Comparison of ENCODE assay signal across 8 mouse cellular contexts in genomic region chr2:14295334-14295733, GRCm38 (mm10).
DNase-seq lines count a peak whose midpoint lies in the region; ATAC-seq and TF ChIP-seq lines count a peak whose summit lies in the region.

No protein-coding gene starts in this region.

- DNase-seq in G1E (ENCODE audit: low spot score): peak; percentile 60
- peak; percentile 68 for DNase-seq in c-Kit-positive CD71-positive TER-119-negative erythroid progenitor cells, embryonic 14.5 days (ENCODE audit: low read depth)
- peak; percentile 96 to 97 for DNase-seq in layer of hippocampus, postnatal 10 days (ENCODE audit: low spot score in 2 of 2)
- DNase-seq in lung, postnatal 4 days: peak; percentile 85 to 92
- DNase-seq in right cerebral cortex, adult 18-20 months: peak; percentile 82
- DNase-seq in urinary bladder, postnatal 10 days (ENCODE audit: low spot score): peak; percentile 77

- H3K9me3 ChIP-seq in G1E (replicated peaks): no peaks in the 10 kb centered on the region
- H3K9me3 ChIP-seq in forebrain, embryonic 15.5 days: no peaks in the 10 kb centered on the region

- H3K27ac ChIP-seq in forebrain, embryonic 15.5 days (replicated peaks): no peak overlapping the region

- no peaks in the 10 kb centered on the region for H3K36me3 ChIP-seq in G1E (replicated peaks)
- no peaks in the 10 kb centered on the region for H3K36me3 ChIP-seq in forebrain, embryonic 15.5 days

- peak; percentile 54; the same call in 1 of the 2 replicates for ATAC-seq in G1E (ENCODE audit: extremely low read depth, insufficient number of reproducible peaks, low FRiP score, poor library complexity, severe bottlenecking)
- ATAC-seq in forebrain, embryonic 15.5 days (replicated peaks): peak; percentile 72
- ATAC-seq in hematopoietic stem cell, adult 5-6 weeks (replicated peaks in 1 of 2; ENCODE audit: insufficient read depth in 1 of 2, low FRiP score in 2 of 2, low TSS enrichment in 1 of 2, low read depth in 1 of 2, poor library complexity in 2 of 2, severe bottlenecking in 2 of 2): peak; percentile 99

- H3K4me1 ChIP-seq in G1E (ENCODE audit: insufficient read depth, low read depth, low read length): no peaks in the 10 kb centered on the region
- no peaks in the 10 kb centered on the region for H3K4me1 ChIP-seq in forebrain, embryonic 15.5 days

- no peak overlapping the region for H3K9ac ChIP-seq in forebrain, embryonic 15.5 days (replicated peaks)

- H3K27me3 ChIP-seq in G1E (ENCODE audit: insufficient read depth, low read length): no peaks in the 10 kb centered on the region
- no peaks in the 10 kb centered on the region for H3K27me3 ChIP-seq in forebrain, embryonic 15.5 days

- peak; percentile 71 for TF ChIP-seq CTCF in G1E (IDR thresholded peaks at IDR 0.05; ENCODE audit: low read depth, low read length)

- no peak overlapping the region for H3K4me3 ChIP-seq in G1E (ENCODE audit: low read depth, low read length)
- H3K4me3 ChIP-seq in forebrain, embryonic 15.5 days: no peak overlapping the region

- no peak overlapping the region for H3K4me2 ChIP-seq in forebrain, embryonic 15.5 days (replicated peaks)

- WGBS in forebrain, embryonic 15.5 days: 36% methylated on average over 5 of the region's 5 CpGs
